Mouse (Mus musculus): ENCODE measurements around the gene Mark2.

Mark2 gene

DNA sequence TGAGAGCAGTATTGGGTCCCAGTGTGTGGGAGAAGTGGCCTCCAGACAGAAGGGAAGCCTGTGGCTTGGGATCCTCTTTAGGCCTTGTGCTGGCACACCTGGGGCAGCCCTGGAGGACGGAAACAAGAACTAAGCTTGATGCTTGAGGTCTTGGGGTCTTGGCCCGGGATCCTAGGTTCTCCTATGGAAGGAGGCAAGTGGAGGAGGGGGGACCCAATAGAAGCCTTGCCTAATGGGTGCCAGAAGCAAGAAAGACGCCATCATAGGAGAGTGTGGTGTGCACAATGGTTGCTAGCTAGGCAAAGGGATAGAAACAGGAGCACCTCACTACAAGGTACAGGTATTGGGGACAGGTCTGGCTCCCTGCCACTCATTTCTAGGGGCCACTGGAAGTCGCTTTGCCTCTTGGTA is 75.2 kb downstream of the Mark2 start:
- peak; percentile 22 for DNase-seq (ENCODE audit: low spot score)

DNA sequence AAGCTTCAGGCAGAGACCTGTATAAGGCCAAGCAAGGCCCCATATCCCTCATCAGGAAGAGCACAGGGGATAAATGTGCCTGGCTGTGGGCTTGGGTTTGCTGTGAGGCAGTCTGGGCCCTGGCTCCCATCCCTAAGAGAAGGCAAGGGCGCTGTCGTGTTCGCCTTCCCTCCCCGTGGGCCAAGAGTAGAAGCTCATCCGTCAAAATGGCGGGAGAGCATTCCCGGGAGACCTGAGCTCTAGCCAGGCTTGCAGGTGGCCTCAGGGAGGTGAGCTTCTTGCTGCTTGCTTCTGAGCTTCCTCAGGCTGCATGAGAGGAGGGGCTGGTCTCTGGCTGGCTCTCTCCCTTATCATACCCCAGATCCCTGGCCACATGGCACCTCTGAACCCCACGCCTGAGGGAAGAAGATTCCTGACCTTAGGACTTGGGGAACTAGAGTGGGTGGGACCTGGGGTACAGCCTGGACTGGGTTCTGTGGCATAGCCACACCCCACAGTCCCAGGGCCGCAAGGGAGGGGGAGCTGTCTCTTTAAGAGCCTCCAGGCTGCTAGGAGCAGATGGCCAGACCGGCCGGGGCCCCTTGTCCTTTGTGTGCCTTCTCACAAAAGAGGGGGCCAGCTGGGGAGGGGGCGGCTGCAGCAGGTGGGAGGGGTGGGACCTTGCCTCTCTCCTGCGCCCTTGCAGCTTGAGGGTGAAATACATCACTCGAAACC is 76.0 kb downstream of the Mark2 start:
- DNase-seq (ENCODE audit: low spot score): peak; percentile 78

DNA sequence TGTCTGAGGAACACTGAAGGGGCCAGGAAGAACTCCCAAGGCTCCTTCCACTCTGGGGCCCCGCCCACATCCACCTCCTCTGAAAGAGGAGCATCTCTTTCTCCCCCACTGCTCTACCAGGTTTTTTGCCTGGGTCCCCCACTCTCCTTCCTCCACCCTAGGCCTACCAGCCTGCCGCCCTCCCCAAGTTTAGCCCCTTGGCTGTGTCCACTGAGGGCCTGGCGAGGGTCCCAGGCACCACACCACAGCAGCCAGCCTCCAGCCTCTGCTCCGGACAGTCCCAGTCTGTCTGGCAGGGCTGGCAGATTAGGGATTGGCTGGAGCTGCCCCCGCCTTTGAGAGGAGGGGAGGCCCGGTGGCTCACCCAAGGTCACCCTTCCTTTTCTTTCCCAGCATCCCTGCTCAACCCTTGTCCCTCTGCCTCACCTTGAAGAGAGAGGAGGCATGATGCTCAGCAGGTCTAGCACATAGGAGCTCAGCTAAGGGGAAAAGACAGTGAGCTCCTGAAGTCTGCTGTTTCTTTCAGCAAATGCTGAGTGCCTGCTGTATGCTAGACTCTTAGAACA is 76.8 kb downstream of the Mark2 start:
- peak; percentile 66 for DNase-seq (ENCODE audit: low spot score)

DNA sequence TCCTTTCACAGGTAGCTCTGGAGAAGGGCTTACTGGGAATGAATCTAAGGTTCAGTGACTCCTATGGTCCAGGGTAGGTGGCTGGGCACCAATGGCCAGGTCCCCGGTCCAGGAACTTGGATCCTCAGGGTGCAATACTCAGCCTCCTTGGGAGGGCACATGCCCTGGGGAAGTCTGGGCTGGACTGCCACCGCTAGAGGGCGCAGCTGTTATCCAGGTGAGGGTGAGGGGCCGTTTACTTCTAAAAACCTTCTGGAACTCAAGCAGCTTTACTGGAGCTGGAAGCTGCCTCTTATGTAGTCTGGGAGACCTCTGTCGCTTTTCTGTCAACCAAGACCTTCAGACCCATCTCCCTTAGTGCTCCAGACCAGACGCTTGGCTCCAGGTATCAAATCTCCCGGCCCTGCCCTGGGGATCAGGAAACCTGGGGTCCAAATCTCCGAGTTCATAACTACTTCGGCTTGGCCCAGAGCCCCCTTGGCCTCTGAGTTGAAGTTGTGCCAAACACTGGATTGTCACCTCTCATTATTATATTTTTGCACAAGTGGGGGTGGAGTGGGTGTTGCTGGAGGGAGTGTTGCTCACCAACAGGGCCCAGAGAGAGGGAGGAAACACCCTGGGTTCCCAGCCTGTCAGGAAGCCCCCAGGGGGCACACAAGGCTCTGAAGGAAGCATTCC is 77.4 kb downstream of the Mark2 start:
- peak; percentile 92 for DNase-seq (ENCODE audit: low spot score)

DNA sequence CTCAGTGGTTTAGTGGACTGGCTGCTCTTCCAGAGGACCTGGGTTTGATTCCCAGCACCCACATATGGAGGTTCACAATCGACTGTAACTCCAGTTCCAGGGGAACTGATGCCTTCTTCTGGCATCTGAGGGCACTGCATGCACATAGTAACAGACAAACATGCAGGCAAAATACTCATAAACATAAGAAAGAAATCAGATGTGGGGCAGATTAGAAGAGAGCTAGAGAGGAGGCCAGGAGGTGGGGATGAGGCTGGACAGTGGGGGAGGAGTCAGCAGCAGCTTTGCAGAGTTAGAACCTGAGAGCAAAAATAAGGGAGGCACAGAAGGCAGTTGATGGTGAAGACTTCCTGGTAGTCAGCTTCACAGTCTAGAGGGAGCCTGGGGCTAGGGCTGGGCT is 79.1 kb downstream of the Mark2 start:
- DNase-seq (ENCODE audit: low spot score): no peak

DNA sequence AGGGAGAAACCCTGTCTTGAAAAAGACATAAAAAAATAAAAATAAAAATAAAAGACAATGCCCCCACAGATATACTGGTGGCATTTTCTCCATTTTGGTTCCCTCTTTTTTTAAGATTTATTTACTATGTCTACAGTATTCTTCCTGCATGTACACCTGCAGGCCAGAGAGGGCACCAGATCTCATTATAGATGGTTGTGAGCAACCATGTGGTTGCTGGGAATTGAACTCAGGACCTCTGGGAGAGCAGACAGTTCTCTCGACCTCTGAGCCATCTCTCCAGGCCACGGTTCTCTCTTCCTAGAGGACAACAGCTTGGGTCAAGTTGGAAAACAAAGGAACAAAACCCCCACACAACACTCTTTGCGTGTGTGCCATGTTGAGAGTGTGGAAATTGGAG is 79.7 kb downstream of the Mark2 start:
- DNase-seq (ENCODE audit: low spot score): no peak

DNA sequence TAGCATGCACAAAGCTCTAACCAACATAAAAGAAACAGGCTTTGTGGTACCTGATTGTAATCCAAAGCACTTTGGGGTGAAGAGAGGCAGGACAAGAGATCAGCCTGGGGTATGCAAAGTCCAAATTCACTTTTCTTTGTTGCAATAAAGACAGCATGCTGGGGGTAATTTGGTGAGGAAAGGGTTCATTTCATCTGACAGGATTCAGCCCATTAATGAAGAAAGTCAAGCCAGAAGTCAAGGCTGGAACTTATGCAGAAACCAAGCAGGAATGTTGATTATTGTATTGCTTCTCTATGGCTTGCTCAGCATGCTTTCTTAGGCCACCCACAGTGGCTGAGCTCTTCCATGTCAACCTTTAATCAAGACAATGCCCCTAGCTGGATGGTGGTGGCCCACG is 80.2 kb downstream of the Mark2 start:
- DNase-seq (ENCODE audit: low spot score): no peak

DNA sequence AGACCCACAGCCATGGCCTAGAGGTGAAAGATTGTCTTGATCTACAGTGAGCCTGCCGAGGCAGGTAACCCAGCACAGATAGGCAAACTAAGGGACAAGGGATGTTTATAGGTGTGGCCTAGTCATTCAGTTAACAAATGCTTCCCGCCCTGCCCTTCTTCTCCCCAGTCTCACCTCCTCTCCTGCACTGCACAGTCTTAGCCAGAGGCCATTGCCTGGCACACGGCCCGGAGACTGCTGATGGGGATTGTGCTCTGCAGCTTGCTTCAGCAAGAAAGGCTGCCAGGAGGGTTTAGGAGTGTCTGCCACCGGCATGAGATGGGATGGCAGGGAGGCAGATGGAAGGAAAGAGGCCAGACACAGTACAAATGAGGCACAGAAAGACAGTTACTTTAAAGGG is 83.8 kb downstream of the Mark2 start:
- DNase-seq (ENCODE audit: low spot score): no peak

DNA sequence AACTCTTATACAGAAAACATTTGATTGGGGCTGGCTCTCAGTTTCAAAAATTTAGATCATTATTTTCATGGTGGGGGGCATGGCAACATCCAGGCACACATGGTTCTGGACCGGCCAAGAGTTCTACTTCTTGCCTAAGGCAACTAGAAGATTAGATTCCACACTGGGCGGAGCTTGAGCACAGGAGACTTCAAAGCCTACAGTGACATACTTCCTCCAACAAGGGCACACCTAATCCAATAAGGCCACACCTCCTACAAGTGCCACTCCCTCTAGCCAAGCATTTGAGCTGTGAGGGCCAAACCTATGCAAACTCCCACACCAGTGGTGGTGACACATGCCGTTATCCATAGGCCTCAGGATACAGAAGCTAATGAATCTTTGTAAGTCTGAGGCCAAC is 95.6 kb downstream of the Mark2 start:
- DNase-seq (ENCODE audit: low spot score): no peak

DNA sequence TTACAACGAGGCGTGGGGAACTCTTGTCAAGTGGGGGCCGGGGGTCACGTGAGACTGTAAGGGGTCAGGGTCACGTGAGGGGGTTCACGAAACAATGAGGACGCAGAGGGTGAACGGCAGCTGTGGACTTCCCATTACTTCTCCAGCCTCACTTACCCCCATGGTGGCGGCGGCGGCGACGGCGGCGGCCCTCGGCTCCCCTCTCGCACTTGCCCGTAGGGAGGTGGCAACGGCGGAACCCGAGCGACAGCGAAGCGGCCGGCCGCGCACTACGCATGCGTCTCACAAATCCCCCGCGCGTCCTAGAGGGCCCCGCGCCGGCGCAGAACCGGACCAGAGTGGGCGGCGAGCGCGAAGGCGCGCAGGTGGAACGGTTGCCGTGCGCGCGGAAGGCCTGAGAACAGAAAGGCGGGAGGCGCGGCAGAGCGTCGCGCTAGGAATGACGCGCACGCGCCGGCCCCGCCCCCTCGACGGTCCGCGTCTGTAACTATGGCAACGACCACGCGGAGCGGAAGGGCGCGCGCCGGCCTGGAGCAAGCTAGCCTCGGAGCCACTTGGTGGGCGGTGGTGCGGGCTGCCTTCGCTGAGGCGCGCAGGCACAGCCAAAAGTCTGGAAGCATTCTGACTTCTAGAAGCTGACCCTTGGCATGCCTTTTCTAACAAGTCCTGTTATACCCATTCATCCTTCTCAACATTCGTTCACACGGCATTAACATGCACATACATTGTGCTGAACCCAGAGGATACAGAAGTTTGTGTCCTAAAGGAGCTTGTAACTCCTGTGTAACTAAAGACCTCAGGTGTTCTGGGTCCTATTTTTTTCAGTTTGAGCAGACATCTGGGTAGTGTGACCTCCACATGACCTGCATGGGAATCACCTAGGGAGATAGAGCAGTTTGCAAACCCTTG is 100.6 kb downstream of the Mark2 start, which contains the start of gene Naa40:
Gene Naa40, minus strand, starts transcription at position 402 of the 909 bp plus-strand sequence.
- peak; percentile 97 for DNase-seq (ENCODE audit: low spot score)

DNA sequence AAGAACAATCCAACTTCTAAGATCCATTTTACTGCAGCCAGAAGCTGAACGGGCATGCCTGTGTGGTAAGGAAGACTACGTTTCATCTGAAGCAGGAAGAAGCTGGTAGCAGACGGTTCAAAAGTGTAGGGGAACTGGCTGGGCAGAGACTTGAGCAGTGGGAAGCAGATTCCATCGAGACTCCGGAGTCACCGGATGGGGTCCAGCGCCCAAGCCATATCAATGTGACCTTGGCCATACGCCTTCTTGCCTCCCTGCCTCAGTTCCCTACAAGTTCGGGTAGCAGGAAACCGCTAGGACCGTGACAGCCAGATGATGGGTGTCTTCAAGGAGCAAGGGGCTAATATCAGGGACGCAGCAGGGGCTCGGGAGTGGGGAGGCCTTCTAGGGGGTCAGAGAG is 101.4 kb downstream of the Mark2 start:
- DNase-seq (ENCODE audit: low spot score): peak; percentile 35

DNA sequence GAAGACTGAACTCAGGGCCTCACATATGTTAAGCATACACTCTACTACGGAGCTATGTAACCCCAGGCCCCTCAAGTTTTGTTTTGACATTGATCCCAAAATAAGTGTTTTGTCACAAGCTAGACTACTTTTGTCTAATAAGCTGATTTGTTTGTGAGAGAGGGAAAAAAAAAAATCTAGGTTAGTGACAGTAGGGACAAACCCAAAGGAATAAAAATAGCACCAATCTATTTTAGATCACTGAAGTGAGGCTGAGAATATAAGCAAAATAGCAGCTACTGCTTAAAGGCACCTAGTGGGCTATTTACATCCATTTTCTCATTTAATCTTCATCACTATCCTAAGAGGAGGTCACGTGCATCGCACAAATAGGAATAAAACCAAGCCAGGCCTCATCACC is 102.1 kb downstream of the Mark2 start:
- no peak for DNase-seq (ENCODE audit: low spot score)

DNA sequence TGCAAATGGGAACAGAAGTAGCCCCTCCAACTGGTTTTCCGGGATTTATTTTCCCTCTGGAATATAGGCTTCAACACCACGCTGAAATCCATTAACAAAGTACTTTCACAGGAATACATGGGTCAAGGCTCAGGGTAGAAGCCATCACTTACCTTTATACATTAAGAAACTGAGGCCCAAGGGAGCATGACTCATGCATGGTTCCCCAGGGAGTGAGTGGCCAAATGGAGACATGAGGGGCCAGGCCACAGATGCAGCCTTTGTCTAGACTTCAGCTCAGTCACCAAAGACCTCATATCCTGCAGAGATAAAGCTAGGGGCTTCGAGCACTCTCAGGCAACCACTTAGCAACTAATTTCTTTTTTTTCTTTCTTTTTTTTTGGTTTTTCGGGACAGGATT is 104.9 kb downstream of the Mark2 start:
- no peak for DNase-seq (ENCODE audit: low spot score)

DNA sequence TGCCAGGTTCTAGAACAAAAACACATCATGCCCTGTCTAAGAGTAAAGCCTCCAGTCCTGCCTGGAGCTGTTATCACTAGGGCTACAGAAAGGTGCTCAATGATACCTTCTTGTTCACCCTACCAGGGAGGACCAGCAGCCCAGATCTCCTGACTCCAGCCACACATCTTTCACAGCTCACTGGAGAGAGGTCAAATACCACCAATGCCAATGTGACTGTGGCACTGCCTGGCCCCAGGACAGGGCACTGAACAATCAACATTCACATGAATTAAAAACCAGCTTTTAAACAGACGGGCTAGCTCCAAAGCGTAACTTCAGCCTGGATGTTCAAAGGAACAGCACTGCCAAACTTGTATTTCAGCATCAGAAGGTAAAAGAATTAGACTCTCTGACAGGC is 105.6 kb downstream of the Mark2 start:
- DNase-seq (ENCODE audit: low spot score): no peak

DNA sequence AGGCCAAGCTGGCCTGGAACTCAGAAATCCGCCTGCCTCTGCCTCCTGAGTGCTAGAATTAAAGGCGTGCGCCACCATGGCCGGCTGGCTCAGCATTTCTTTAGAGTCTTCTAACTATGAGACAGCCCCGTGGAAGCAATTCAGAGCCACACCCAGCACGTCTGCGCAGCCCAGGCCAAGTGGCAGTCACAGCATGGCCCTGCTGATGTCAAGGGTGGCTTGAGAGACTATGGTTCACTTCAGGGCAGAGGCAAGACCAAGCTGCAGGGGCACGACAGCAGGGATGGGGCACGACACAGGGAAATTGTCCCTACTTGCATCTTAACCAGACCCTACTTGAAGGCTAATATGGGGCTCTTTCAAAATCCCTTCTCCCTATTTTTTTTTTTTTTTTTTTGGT is 106.2 kb downstream of the Mark2 start:
- no peak for DNase-seq (ENCODE audit: low spot score)

DNA sequence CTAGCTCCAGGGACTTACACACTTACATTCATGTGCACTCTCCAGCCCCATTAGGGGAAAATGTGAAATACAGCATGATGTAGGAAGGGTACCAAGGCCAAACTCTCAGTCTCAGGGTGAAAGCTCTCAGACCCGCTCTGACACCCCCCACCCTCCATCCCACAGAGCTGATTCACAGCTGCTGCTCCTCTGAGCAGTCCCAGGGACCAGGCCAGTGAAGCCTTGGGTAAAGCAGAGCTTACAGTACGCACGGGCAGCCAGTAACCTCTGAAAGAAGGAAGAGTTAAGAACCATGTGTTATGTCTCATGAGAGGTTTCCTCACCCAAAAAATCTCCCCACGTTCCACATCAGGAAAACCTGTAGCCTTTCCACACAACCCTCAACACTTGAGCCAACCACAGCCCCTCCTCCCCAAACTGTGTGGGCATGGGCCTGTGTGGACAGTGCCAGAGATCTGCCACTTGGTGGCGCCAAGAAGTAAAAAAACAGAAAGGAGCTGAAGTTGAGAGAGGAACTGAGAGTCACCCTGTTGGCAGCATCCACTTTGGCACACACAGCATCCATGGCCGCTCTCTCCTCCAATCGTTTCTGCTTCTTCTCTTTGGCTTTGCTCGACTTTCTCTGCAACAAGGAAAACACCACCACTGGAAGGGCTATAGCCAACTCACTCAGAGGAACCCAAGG is 107.0 kb downstream of the Mark2 start:
- peak; percentile 77 for DNase-seq (ENCODE audit: low spot score)

DNA sequence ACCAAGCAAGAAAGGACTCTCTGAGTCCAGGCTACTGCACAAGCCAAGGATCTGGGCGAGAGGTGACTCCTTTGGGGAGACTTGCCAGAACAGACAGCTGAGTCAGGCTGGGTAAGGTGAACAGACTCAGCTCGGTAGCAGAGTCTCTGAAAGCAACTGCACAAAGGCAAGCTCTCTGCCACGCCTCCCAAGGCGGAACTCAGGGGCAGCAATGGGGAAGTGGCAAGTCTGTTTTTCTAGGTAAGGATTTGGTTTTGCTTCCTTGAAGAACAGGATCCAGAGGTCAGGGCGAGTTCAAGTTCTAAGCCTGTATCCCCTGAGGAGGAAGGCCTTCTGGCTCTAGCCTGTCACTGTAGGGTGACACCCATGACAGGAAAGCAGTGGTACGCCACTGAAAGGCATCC is 115.1 kb downstream of the Mark2 start:
- DNase-seq (ENCODE audit: low spot score): no peak
